Mouse (Mus musculus) C2C12 (cell line): Measurements from ENCODE around the gene Tbrg4. TPM values are rescaled to one million over a fixed set of nuclear protein-coding genes. Genes with fewer than 3 reads are reported as not detected.

Source experiments
- H3K27me3 ChIP-seq: one replicate; pipeline ENCODE4 v1.6.1; 2011; ENCODE audit not compliant: control insufficient read depth, insufficient read depth, insufficient read length
- H3K36me3 ChIP-seq: one replicate; pipeline ENCODE4 v1.6.1; 2011; ENCODE audit not compliant: control insufficient read depth, insufficient read depth
- H3K4me3 ChIP-seq: one replicate; pipeline ENCODE4 v1.5.1; 2011; ENCODE audit warnings: mild to moderate bottlenecking, control low read depth; ENCODE audit not compliant: poor library complexity, insufficient read depth, severe bottlenecking
- H3K79me2 ChIP-seq: one replicate; pipeline ENCODE4 v1.6.1; 2011; ENCODE audit not compliant: control insufficient read depth, insufficient read depth
- H3K79me3 ChIP-seq: one replicate; pipeline ENCODE4 v1.6.1; 2011; ENCODE audit warnings: low read depth, control low read depth
- H3ac ChIP-seq: one replicate; pipeline ENCODE3; 2011; ENCODE audit warnings: low read depth; ENCODE audit not compliant: control insufficient read depth, insufficient read length
- CEBPB ChIP-seq: IDR thresholded peaks from one replicate; pipeline ENCODE4 v1.6.1; 2011; ENCODE audit warnings: low read depth, mild to moderate bottlenecking, control low read depth, moderate library complexity
- CTCF ChIP-seq: IDR thresholded peaks from one replicate; pipeline ENCODE4 v1.5.1; 2011; ENCODE audit not compliant: control insufficient read depth, insufficient read depth, insufficient read length
- FOSL1 ChIP-seq: IDR thresholded peaks from one replicate; pipeline ENCODE4 v1.8.0; 2011; ENCODE audit warnings: mild to moderate bottlenecking, low read length; ENCODE audit not compliant: poor library complexity, insufficient read depth, severe bottlenecking
- MAX ChIP-seq: IDR thresholded peaks from one replicate; pipeline ENCODE4 v1.6.1; 2011; ENCODE audit warnings: mild to moderate bottlenecking, control low read depth
- MYOD1 ChIP-seq: IDR thresholded peaks from one replicate; pipeline ENCODE4 v1.6.1; 2011; ENCODE audit warnings: low read depth; ENCODE audit not compliant: control insufficient read depth, insufficient read length
- MYOG ChIP-seq: IDR thresholded peaks from one replicate; pipeline ENCODE4 v1.6.1; 2011; ENCODE audit not compliant: control insufficient read depth, insufficient read length; ENCODE audit errors: extremely low read depth
- USF1 ChIP-seq: IDR thresholded peaks from one replicate; pipeline ENCODE4 v1.6.1; 2011; ENCODE audit warnings: low read depth, mild to moderate bottlenecking, control low read depth, moderate library complexity
- polyA plus RNA-seq: library from polyadenylated mRNA; unstranded; fragments of >200 nt; fragmentation: generic; extraction: Trizol; gene quantifications from one replicate; pipeline ENCODE4 v1.2.1, GENCODE M21; 2012; ENCODE audit warnings: missing spikeins

Tbrg4 gene
- polyA plus RNA-seq, 1 experiment: 116 TPM

- Histone ChIP-seq H3K36me3 (peaks cover 78% of the 10 kb centered on the region), H3K79me2 (no peaks in the 10 kb centered on the region), H3K79me3 (no peaks in the 10 kb centered on the region), H3K4me3 (no peak overlapping the region), H3K27me3 (no peaks in the 10 kb centered on the region), H3ac (no peak overlapping the region)
- TF ChIP-seq MAX (no peak), MYOD1 (no peak), FOSL1 (no peak), MYOG (no peak), USF1 (no peak), CEBPB (no peak), CTCF (no peak)
Measured at GRCm38 (mm10) chr11:6593406-6593805, 32.5 kb downstream of the Tbrg4 start.

GRCm38 (mm10) chr11:6590933-6591675 is 34.8 kb downstream of the Tbrg4 start:
- H3K79me2 ChIP-seq: no peaks in the 10 kb centered on the region
- H3K27me3 ChIP-seq: no peaks in the 10 kb centered on the region
- H3K36me3 ChIP-seq: peaks cover 86% of the 10 kb centered on the region
- H3K4me3 ChIP-seq: no peak overlapping the region
- no peak overlapping the region for H3ac ChIP-seq
- TF ChIP-seq MAX (no peak), MYOD1 (no peak), FOSL1 (no peak), MYOG (no peak), CEBPB (no peak), CTCF (no peak), USF1 (no peak)
- H3K79me3 ChIP-seq: no peaks in the 10 kb centered on the region

DNA sequence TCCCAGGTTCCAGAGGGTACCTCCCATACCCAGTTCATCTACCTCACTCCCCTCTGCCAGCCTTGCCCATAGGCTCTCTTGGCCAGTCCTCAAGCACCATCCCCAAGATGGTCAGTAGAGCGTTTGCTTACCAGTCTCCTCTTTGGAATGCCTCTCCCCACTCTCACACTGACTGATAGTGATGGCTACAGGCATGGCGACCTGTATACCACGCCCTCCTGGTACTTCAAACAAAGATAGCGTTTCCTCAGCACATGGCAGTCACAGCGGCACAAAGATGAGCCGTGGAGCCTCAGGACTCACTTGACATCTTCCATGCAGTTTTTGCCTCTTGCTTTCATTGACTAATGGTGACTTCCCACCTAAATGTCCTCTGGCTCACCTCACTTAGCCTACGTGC is 36.0 kb downstream of the Tbrg4 start:
- H3K36me3 ChIP-seq: peaks cover 87% of the 10 kb centered on the region
- no peaks in the 10 kb centered on the region for H3K79me3 ChIP-seq
- no peaks in the 10 kb centered on the region for H3K79me2 ChIP-seq
- H3K4me3 ChIP-seq: no peak overlapping the region
- no peak for TF ChIP-seq MYOD1
- no peak for TF ChIP-seq MAX
- TF ChIP-seq CEBPB: no peak
- no peak for TF ChIP-seq USF1
- no peak for TF ChIP-seq CTCF
- no peak for TF ChIP-seq FOSL1
- TF ChIP-seq MYOG: no peak
- no peaks in the 10 kb centered on the region for H3K27me3 ChIP-seq
- no peak overlapping the region for H3ac ChIP-seq

GRCm38 (mm10) chr11:6588295-6588694 is 37.6 kb downstream of the Tbrg4 start:
- no peak for TF ChIP-seq USF1
- no peak for TF ChIP-seq FOSL1
- TF ChIP-seq MYOD1: no peak
- no peak for TF ChIP-seq MYOG
- TF ChIP-seq CTCF: no peak
- no peak for TF ChIP-seq CEBPB
- TF ChIP-seq MAX: no peak
- Histone ChIP-seq H3K4me3 (no peak overlapping the region), H3K79me2 (peaks cover 1% of the 10 kb centered on the region), H3K36me3 (peaks cover 80% of the 10 kb centered on the region), H3ac (no peak overlapping the region), H3K79me3 (no peaks in the 10 kb centered on the region), H3K27me3 (no peaks in the 10 kb centered on the region)

GRCm38 (mm10) chr11:6587249-6587940 is 38.5 kb downstream of the Tbrg4 start:
- H3K79me3 ChIP-seq: peaks cover 2% of the 10 kb centered on the region
- H3K36me3 ChIP-seq: peaks cover 76% of the 10 kb centered on the region
- no peak overlapping the region for H3ac ChIP-seq
- no peak overlapping the region for H3K4me3 ChIP-seq
- H3K27me3 ChIP-seq: no peaks in the 10 kb centered on the region
- H3K79me2 ChIP-seq: peaks cover 10% of the 10 kb centered on the region
- TF ChIP-seq MAX: no peak
- TF ChIP-seq MYOG: no peak
- TF ChIP-seq MYOD1: no peak
- TF ChIP-seq CEBPB: no peak
